Mouse (Mus musculus): Measurements from ENCODE around the gene Pdss2.

- TF ChIP-seq POLR2A (IDR thresholded peaks at IDR 0.05; ENCODE audit: insufficient read depth, low read length) (peak; percentile 96), CTCF (IDR thresholded peaks at IDR 0.05; ENCODE audit: low read depth, low read length) (no peak), EP300 (IDR thresholded peaks at IDR 0.05; ENCODE audit: insufficient read depth, low read depth, low read length) (peak; percentile 21; the same call in 1 of the 2 replicates)
Measured at GRCm38 (mm10) chr10:43220910-43221625, at the start of gene Pdss2.
